Mouse (Mus musculus) stomach, postnatal 0 days (tissue): Measurements from ENCODE around the gene Caml.
A peak's percentile ranks its signal among the peaks of the same experiment; 100 is the strongest.

Experiments
- CTCF ChIP-seq: IDR thresholded peaks from 2 replicates; pipeline ENCODE4 v1.5.1; 2016; ENCODE audit warnings: antibody characterized with exemption, low read depth, mild to moderate bottlenecking, moderate library complexity
- EP300 ChIP-seq: optimal IDR thresholded peaks from 2 replicates; pipeline ENCODE3; 2016; ENCODE audit warnings: antibody characterized with exemption

GRCm38 (mm10) chr13:55634639-55635127, 11.9 kb downstream of the Caml start, which contains the start of gene Ddx46:
- TF ChIP-seq CTCF: peak; percentile 93
- no peak for TF ChIP-seq EP300
